Mouse (Mus musculus) kidney, adult 2 months (tissue): ENCODE results near the gene Gm3952. TPM values are rescaled to one million over a fixed set of nuclear protein-coding genes. Genes with fewer than 3 reads are reported as not detected.

Experiments used
- DNase-seq: peaks from one replicate; pipeline ENCODE4 v3.0.0; 2021
- H3K27ac ChIP-seq: fragments of 200-500 bp; 2 replicates; pipeline ENCODE4 v1.5.1; 2012; ENCODE audit warnings: low read depth, low read length, control low read depth, inconsistent platforms; ENCODE audit not compliant: insufficient read depth
- H3K27me3 ChIP-seq: fragments of 200-500 bp; replicated peaks from 2 replicates; pipeline ENCODE4 v1.6.1; 2012; ENCODE audit warnings: mild to moderate bottlenecking, moderate library complexity, low read length, inconsistent platforms; ENCODE audit not compliant: control insufficient read depth, insufficient read depth
- H3K36me3 ChIP-seq: fragments of 200-500 bp; 2 replicates; pipeline ENCODE4 v1.6.1; 2012; ENCODE audit warnings: mild to moderate bottlenecking, moderate library complexity, low read length, inconsistent platforms; ENCODE audit not compliant: control insufficient read depth, insufficient read depth
- H3K4me1 ChIP-seq: fragments of 200-500 bp; 2 replicates; pipeline ENCODE4 v1.6.1; 2011; ENCODE audit warnings: low read length; ENCODE audit not compliant: control insufficient read depth, insufficient read depth
- H3K4me3 ChIP-seq: fragments of 200-500 bp; 2 replicates; pipeline ENCODE4 v1.5.1; 2011; ENCODE audit warnings: mild to moderate bottlenecking, low read depth, low read length, control low read depth; ENCODE audit not compliant: insufficient read depth
- CTCF ChIP-seq: fragments of 200-500 bp; conservative IDR thresholded peaks from 2 replicates; pipeline ENCODE4 v1.5.1; 2011; ENCODE audit warnings: low read depth, mild to moderate bottlenecking, control low read depth, low read length, moderate library complexity, mixed read lengths; ENCODE audit not compliant: insufficient read depth, insufficient read length
- POLR2A ChIP-seq: fragments of 200-500 bp; IDR thresholded peaks from one replicate; pipeline ENCODE4 v1.6.1; 2011; ENCODE audit warnings: low read depth, low read length, control low read depth
- WGBS: fragments of 180-500 bp; shearing (Covaris S2); methylation state at CpG from one replicate; pipeline ENCODE4 v1.1.7; 2018; 5-methylcytosine and 5-hydroxymethylcytosine counted together
- polyA plus RNA-seq: library from polyadenylated mRNA; depleted of rRNA; stranded (reverse); fragments of >200 nt; gene quantifications from 2 replicates; pipeline ENCODE4 v1.2.3, GENCODE M21; 2012; rRNA removed

Gene Gm3952
- polyA plus RNA-seq, result not detected in 2 replicates

DNA sequence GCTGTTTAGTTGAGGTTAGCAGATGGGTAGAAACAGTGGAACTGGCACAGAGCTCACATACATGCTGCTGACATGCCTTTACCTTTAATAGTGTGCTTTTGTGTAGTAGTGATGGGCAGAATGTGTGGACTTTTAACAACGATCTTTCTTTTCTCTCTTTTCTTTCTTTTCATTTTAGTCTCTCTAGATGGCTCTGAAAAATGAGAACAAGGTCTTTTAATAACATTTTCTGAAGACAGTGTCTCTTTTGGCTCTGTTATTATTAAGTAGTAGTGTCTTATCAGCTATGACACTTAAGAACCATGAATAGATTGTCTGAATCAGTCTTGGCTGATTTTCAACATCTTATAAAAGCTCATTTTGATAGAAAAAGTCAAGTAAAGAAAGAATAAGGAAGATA is at the start of gene Gm3952:
TSS of gene Gm3952 (minus strand) at position 101 of the 400 bp plus-strand sequence.
- TF ChIP-seq POLR2A, result no peak
- TF ChIP-seq CTCF, result no peak
- WGBS, result 77% methylated on average over 1 of the region's 1 CpGs
- Histone ChIP-seq H3K4me1 (no peaks in the 10 kb centered on the region), H3K27me3 (no peaks in the 10 kb centered on the region), H3K36me3 (no peaks in the 10 kb centered on the region), H3K27ac (no peak within 1 kb of the TSS), H3K4me3 (no peak within 1 kb of the TSS)
- no peak for DNase-seq

- TF ChIP-seq CTCF (no peak), POLR2A (no peak)
- H3K36me3 ChIP-seq, result no peaks in the 10 kb centered on the region
- DNase-seq, result no peak
- no peak overlapping the region for H3K27ac ChIP-seq
- H3K4me1 ChIP-seq, result no peaks in the 10 kb centered on the region
- H3K27me3 ChIP-seq, result no peaks in the 10 kb centered on the region
- WGBS, result 44% methylated on average over 5 of the region's 5 CpGs
- H3K4me3 ChIP-seq, result no peak overlapping the region
Observed at GRCm38 (mm10) chr8:128843749-128844148, 45.3 kb upstream of the Gm3952 start.

GRCm38 (mm10) chr8:128812521-128812920 is 14.0 kb upstream of the Gm3952 start:
- H3K27ac ChIP-seq, result no peak overlapping the region
- no peaks in the 10 kb centered on the region for H3K4me1 ChIP-seq
- no peak overlapping the region for H3K4me3 ChIP-seq
- WGBS, result 62% methylated on average over 4 of the region's 4 CpGs
- H3K27me3 ChIP-seq, result no peaks in the 10 kb centered on the region
- no peak for DNase-seq
- no peaks in the 10 kb centered on the region for H3K36me3 ChIP-seq
- TF ChIP-seq POLR2A (no peak), CTCF (no peak)

GRCm38 (mm10) chr8:128735692-128736091 is 62.8 kb downstream of the Gm3952 start:
- Histone ChIP-seq H3K36me3 (peaks cover 8% of the 10 kb centered on the region), H3K27me3 (no peaks in the 10 kb centered on the region), H3K4me1 (no peaks in the 10 kb centered on the region), H3K4me3 (no peak overlapping the region), H3K27ac (no peak overlapping the region)
- TF ChIP-seq CTCF (no peak), POLR2A (no peak)
- DNase-seq, result no peak
- 97% methylated on average over 3 of the region's 3 CpGs for WGBS

GRCm38 (mm10) chr8:128734118-128734517 is 64.4 kb downstream of the Gm3952 start:
- Histone ChIP-seq H3K27me3 (no peaks in the 10 kb centered on the region), H3K4me1 (no peaks in the 10 kb centered on the region), H3K4me3 (no peak overlapping the region), H3K36me3 (peaks cover 9% of the 10 kb centered on the region), H3K27ac (no peak overlapping the region)
- 96% methylated on average over 3 of the region's 3 CpGs for WGBS
- TF ChIP-seq POLR2A (no peak), CTCF (no peak)
- no peak for DNase-seq

DNA sequence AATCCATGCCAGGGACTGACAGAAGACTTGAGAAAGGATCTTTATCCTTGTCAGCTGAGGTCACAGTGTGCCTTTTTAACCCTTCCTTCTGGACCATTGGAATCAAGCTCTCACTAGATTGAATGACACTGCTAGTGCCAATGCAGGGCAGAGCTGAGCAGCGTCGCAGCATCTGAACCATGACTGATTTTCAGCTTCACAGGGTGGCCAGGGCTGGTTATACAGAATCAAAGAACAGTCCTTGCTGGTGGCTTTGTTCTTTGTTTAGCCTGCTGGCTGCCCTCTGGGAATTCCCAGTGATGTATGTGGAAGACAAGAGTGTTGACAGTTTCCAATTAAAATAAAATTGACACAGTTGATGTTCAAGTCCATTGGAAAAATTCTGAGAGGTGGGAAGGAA is 66.2 kb downstream of the Gm3952 start:
- Histone ChIP-seq H3K4me3 (no peak overlapping the region), H3K27me3 (no peaks in the 10 kb centered on the region), H3K27ac (no peak overlapping the region), H3K4me1 (peaks cover under 1% of the 10 kb centered on the region; the same call in 1 of the 2 replicates), H3K36me3 (peaks cover 9% of the 10 kb centered on the region)
- no peak for DNase-seq
- no peak for TF ChIP-seq POLR2A
- TF ChIP-seq CTCF, result no peak
- 44% methylated on average over 2 of the region's 2 CpGs for WGBS

- 98% methylated on average over 1 of the region's 1 CpGs for WGBS
- peaks cover 4% of the 10 kb centered on the region for H3K36me3 ChIP-seq
- TF ChIP-seq CTCF (no peak), POLR2A (no peak)
- peaks cover 2% of the 10 kb centered on the region; the same call in 1 of the 2 replicates for H3K4me1 ChIP-seq
- H3K4me3 ChIP-seq, result no peak overlapping the region
- no peaks in the 10 kb centered on the region for H3K27me3 ChIP-seq
- H3K27ac ChIP-seq, result no peak overlapping the region
- no peak for DNase-seq
Observed at GRCm38 (mm10) chr8:128727213-128727612, 71.3 kb downstream of the Gm3952 start.

DNA sequence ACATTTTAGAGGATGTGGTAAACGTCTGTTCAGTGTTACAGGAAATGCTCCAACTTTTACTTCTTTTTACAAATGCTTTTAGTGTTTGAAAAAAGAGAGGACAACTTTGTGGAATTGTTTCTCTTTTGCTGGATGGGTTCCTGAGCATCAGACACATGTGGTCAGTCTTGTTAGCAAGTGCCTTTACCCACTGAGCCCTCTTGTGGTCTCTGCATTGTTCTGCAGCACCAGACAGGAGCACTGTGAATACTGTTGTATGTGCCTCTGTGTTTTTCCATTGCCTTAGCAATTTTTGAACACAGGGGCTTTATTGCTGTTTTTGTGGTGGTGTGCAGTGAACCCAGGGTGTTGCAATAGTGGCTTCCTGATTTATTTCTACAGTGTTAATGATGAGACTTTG is 73.7 kb downstream of the Gm3952 start:
- TF ChIP-seq CTCF (peak; percentile 59), POLR2A (no peak)
- no peak overlapping the region for H3K27ac ChIP-seq
- 52% methylated on average over 1 of the region's 1 CpGs for WGBS
- no peak overlapping the region for H3K4me3 ChIP-seq
- H3K4me1 ChIP-seq, result peaks cover 2% of the 10 kb centered on the region; the same call in 1 of the 2 replicates
- no peaks in the 10 kb centered on the region for H3K27me3 ChIP-seq
- peaks cover 4% of the 10 kb centered on the region for H3K36me3 ChIP-seq
- peak; percentile 34 for DNase-seq
